Mouse (Mus musculus) heart, postnatal 36 days (tissue): ENCODE measurements at regions not wholly inside any gene's neighbourhood (a gene's known extent, or its start where the extent isn't known, plus 50 kb on each side); places are given as distances from the start of the nearest gene placed in this dataset.

Experiments
- DNase-seq, 2 experiments: peaks; one replicate each; pipeline ENCODE4 v3.0.0; 2021 to 2022
- intact Hi-C: fragments of 180-260 bp; cut with DNase I; formaldehyde crosslinking; loops from one replicate; pipeline ENCODE4 v1.15.1; 2025

DNA sequence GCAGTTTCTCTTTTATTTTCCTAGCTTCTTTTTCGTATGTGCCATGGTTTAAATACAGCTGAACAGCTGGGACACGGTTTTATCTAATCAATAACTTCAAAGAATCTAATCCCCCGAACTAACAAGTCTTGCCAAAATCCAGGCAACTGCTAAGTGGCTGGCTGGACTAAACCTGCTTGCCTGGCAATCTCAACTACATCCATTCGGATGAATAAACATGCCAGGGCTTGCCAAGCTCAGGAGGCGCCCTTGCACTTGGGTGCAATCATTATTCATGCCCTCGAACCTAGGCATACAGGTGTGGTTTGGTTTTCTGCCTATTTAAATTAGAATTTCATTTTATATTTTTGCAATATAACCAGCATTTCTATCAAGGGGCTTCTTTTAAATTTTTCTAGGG is 172.1 kb upstream of the Paip1 start:
- no peak for DNase-seq
- intact Hi-C loops, result no loop called here

DNA sequence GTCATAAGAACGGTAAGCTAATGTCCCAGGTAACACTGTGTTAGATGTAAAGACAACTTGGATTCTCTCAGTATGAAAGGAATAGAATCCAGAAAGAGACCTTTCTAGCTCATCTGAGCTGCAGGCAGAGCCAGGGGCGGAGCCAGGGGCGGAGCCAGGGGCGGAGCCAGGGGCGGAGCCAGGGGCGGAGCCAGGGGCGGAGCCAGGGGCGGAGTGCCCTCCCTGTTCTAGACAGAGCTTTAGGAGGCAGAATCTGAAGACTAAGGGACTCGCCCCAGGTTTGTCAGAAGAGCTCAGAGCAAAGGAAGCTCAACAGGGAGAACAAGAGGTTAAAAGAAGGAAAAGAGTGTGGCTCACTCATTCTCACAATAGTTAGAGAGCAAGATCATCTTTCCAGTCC is 169.9 kb upstream of the Paip1 start:
- intact Hi-C loops, result no loop called here
- no peak for DNase-seq

DNA sequence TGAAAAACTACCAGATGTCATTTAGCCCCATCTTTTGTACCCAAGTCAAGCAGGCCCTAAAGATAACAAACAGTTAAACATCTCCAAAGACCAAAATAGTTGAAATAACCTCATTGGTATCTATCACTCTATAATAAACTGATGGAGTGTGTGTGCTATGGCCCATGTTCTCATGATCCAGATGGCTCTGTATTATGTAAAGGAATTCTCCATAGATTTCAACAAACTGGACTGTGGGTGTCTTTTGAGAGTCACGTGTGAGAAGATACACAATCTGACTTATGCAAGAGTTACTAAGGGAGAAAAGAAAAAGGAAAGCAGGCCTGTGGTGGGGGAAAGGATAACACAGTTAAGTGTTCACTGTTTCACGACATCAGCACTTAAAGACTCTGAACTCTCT is 164.8 kb upstream of the Paip1 start:
- intact Hi-C loops, result no loop called here
- no peak for DNase-seq

DNA sequence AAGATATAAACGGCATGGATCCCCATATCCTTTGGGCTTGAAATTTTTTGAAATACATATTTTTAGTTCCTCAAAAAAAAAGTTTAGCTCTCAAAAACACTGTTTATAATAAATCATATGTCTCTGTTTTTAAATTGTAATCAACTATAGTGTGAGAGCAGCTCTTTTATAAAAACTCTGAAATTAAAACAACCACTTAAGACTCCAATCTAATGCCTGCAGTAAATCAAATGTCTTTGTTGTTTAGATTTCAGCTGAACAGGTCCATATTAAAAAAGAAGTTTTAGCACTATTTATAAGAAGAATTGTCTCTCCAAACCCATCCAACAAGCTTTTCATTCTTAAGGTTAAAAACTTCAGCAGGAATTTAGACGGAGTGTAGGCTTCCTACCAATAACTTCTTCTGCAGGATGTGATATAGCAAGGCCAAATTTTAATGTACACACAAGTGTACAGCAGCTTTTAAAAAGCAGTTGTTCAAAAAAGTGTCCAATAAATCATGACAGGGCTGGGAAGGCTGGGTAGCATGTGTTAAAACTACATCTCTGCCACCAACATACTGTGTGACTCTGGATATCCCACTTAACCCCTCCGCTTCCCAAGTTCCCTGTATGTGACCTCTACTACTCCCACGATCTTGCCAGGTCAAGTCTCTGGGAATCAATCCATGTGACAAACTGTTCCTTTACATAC is 160.6 kb upstream of the Paip1 start:
- intact Hi-C loops, result no loop called here
- DNase-seq, result no peak

DNA sequence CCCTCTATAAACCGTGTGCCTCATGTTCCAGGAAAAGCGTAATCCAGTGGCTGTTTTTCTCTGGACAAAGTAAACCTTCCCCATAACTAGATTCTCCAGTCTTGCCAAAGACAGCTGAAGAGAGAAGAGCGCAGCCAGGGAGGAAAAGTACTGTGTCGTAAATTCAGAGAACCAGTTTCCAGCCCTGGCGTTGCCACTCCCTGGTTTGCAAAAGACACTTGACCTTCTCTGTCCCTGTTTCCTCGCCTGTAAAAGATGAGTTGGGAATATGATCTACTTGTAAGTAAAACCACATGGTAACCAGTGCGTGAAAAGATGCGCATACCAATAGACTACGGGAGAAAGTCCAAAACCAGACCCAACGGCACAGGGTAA is 160.1 kb upstream of the Paip1 start:
- intact Hi-C loops, result no loop called here
- DNase-seq, result no peak

DNA sequence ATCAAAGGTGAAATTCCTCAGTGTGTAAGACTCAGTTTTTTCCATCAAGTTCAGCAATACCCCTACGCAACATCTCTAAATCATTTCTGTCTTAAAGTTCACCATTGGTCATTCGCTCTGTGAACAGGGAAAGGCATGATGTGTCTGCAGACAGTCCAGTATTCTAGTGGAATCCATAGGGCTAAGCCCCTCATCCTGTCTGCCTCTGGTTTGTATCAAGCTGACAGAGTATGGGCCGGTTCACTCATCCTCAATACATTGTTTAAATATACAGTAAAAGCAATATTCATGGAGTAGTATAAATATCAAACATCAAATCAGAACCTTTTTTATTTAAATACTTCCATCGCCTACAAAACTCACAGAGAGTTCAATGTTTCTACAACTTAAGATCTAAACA is 152.9 kb upstream of the Paip1 start:
- intact Hi-C loops, result no loop called here
- DNase-seq, result no peak

DNA sequence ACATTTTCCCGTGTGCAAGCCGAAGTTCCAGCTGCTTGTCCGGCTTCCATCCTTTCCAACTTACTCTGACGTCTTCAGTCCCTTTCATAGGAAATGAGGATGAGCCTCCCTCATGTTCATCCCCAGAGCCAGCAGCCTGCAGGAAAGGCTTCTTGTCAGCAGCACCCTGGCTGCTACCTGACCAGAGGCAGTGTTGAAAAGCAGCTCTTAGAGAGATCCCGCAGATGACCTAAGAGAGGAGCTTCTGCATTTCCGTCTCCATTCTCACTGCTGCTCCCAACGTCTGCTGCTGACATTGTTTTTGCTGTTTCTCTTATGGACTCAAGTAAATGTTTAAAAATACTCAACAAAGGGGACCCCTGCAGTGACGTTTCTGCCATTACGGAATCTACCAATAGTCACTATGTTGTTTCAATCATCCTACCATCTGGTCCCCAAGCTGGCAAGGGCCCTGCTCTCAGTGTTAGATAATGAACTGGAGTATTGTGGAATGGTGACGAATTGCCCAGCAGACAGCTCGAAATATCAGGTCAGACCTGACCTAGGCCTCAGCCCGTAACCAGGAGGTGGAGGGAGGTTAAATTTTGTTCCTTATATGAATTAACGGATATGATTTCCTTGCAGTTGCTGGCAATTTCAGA is 151.0 kb upstream of the Paip1 start:
- intact Hi-C loops, result no loop called here
- no peak for DNase-seq

DNA sequence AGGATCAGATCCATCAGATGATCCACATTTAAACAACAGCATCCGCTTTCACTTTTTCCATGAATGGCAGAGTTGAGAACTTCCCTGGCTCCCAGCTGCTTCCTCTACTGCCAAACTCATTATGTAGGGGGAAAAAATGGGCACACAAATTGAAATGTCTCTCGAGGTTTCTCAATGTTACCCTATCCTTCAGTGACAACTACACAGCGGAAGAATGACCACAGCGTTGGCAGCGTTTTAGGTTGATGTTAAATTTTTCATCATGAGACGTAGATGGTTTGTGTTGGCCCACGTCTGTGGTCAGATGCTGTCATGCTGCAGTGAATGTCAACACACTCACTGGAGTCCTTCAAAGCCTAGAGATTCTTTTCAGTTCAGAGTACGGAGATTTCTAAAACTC is 149.0 kb upstream of the Paip1 start:
- no peak for DNase-seq
- intact Hi-C loops, result no loop called here

DNA sequence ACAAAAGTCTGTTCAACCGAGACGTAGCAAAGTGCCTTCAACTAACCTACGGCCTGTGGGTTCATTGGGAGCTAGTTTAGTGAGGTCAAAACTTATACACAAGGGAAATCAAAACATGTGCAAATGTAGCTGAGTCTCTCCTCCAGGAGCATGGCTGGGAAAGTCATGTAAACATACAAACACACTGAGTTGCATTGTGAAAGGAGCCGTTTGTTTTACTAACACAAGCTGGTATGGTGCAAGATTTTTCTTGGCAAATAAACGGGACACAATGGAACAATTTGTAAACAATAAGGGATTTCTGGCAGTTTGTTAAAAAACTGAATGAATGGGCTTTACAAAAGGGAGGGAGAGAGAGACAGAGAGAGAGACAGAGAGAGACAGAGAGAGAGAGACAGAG is 147.8 kb upstream of the Paip1 start:
- DNase-seq, result no peak
- intact Hi-C loops, result loop anchor here (5.0 kb wide), 1 partner anchor 97 kb away; no protein-coding TSS in a partner anchor

DNA sequence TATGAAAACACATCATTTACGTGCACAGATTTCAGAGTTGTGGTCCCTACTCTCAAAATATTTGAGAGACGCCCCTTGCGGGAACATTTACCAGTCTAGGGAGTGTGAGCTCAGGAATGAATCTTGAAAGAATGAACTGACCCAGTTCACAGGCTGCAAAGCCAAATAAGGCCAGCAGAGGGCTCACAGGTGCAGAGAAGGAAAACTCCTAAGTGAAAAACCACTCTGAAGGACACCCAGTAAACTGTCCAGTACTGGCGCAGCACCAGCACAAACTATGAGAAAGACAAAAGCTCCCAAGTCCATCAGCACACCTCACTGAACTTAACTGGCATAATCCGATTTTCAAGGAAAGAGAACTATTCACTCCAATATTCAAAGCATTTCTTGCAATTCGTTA is 145.0 kb upstream of the Paip1 start:
- peak; percentile 52 to 75 for DNase-seq
- intact Hi-C loops, result loop anchor here (2.0 to 5.0 kb wide), 2 partner anchors 79 to 94 kb away; no protein-coding TSS in a partner anchor

DNA sequence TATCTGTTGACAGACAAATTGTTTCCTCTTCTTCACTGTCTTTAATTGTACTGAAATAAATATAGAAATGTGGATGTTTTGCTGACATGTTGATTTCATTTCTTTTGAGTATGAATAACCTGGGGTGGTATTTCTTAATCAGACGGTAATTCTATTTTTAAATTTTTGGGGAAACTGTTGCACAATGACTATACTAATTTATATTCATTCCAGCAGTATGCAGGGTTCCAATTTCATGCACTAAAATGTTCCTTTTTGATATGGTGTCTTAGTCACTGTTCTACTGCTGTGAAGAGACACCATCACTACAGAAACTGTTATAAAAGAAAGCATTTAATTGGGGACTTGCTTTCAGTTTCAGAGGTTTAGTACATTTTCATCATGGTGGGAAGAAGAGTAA is 119.2 kb upstream of the Paip1 start:
- no peak for DNase-seq
- intact Hi-C loops, result no loop called here

DNA sequence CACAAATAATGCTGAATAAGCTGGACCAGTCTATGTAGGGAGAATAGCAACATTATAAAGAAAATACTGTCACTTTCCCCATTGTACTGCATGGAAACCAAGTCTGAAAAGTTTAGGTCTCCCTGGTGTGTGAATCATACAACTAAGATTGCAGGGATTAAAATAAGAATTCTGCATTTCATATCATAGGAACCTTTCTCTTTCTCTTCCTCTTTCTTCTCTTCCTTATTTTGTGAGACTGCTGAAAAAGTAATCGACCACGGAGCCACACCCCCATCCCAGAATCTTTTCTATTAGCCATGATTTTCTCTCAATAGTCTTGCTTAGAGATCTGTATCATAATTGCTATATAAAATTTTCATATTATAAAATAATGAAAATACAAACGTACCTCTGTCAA is 118.4 kb upstream of the Paip1 start:
- intact Hi-C loops, result no loop called here
- DNase-seq, result no peak

DNA sequence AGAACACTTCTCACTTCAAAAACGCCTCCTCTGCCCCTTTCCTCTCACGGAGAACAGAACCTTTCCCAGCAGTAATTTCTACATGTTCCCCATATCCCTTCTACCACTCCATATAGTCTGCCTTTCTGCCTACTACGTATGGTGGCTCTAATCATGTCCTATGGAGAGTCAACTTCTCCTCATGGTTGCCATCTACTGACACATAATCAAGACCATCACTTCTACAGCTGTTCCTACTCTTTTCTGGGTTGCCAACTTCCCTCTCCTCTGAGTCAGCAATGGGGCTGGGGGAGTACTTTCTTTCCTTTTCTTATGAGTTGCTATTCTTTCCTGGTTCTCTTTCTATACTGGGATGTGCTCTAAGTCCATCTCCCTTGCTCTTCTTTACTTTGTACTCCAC is 114.0 kb upstream of the Paip1 start:
- intact Hi-C loops, result no loop called here
- DNase-seq, result no peak

DNA sequence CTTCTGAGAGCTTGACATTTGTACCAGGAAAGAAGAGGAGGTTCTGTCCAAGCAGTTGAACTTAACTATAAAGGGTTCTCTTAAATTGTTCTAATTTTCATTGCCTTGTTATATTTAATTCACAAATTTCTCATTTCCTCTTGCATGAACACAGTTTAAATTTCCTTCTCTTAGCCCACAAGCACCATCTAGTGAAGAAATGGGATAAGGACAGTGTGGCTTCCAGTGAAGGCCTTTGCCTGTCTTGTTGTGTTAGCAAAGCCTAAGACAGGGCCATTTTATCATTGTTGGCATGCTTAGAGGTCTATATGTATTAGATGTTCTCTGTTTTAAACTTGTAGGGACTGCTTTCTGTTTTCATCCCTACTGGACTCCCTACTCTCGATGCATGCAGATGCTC is 110.0 kb upstream of the Paip1 start:
- no peak for DNase-seq
- intact Hi-C loops, result no loop called here

DNA sequence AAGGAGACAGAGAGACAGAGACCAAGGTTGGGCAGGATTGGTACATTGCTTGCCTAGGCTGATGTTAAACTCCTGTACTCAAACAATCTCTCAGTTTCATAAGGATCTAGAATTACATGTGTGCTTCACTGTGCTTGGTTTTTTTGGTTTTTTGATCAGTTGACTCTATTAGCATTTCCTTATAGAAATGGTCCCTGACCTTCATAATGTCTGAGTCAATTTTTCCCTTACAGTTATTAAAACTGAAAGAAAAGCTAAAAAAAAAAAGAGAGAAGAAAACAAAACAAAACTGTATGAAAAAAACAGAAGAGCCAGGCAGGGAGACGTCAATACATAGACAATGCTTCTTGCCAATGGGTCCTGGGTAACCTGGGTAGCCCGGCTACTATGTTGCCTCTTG is 102.9 kb upstream of the Paip1 start:
- intact Hi-C loops, result no loop called here
- no peak for DNase-seq

DNA sequence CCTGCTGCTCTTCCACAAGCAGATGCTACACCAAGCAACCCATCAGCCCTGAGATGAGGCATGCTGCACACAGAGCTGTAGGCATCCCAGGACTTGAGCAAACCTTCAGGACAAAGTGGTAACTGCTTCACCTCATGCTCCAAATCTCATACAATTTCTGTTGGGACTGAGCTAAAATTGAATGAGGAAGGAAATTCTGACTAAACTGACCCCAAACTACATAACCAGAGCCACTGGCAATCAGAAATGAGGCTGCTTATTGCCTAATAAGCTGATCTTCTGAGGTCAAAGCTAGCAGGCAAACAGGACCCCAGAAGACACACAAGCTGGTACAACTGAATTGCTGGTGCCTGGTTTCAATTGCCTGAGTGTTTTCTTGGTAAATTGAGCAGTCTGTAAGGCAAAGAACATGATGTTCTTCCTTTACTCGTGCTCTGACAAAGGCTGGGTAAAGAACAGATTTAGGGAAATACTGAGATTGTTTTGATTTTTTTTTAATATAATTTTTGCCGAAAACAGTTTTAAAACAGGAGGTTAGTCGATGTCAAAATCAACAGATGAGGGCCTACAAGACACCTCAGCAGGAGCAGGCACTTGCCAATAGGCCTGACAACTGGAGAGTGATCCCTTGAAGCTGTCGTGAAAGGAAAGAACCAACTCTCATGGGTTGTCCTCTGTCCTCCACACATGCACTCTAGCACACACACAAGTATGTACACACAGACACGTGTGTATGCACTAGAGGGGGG is 101.3 kb upstream of the Paip1 start:
- intact Hi-C loops, result no loop called here
- DNase-seq, result no peak

DNA sequence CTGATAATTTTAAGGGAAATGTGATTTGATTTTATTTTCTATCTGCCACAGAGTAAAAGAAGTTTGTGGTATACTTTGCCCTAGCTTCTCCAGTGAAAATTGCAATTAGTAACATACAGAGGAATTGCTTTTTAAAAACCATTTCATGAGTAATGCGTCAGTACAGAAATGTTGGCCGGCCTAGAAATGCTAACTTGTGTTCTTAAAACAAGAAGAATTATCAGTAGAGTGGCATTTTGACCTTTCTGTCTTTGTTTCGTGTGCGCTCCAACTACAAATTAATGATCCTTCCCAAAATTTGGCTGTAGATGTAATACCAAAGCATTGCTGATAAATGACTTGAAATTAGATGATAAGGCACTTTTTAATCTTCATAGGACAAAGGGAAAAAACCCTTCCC is 99.7 kb upstream of the Paip1 start:
- intact Hi-C loops, result no loop called here
- no peak for DNase-seq

DNA sequence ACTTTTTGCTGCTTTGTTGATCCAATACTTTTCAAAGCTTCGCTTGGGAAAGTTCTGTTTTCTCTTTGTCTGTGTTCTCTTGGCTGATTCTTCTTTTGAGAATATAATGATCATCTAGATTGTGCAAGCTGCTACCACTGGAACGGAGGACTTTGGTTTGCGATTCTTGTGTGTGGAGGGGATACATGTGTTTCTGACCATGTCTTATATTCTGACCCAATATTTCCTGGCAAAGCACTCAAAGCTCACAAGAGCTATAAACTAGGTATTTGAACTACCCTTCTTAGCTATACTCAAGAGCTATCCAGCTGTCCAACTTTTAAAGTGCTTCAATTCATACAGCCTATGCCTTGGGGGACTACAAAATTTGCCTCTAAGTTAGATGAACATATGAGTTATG is 96.6 kb upstream of the Paip1 start:
- intact Hi-C loops, result no loop called here
- DNase-seq, result no peak

DNA sequence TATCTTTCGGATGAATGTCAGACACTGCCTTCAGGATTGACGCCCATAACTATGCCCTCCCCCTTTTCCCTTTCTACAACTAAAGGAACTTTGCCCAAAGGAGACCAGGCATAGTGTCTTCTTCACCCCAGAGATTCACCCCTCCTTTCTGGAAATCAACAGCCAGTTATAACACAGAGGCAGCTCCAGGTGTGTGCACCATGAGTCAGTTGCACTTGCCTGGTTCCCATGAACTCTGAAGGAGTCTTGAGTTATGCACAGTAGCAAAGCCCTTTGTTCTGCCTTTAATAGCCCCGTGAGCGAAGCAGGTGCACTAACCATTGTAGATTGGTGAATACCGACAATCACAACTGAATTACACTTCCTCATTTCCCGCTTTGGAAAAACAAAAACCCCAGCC is 94.5 kb upstream of the Paip1 start:
- intact Hi-C loops, result no loop called here
- no peak for DNase-seq

DNA sequence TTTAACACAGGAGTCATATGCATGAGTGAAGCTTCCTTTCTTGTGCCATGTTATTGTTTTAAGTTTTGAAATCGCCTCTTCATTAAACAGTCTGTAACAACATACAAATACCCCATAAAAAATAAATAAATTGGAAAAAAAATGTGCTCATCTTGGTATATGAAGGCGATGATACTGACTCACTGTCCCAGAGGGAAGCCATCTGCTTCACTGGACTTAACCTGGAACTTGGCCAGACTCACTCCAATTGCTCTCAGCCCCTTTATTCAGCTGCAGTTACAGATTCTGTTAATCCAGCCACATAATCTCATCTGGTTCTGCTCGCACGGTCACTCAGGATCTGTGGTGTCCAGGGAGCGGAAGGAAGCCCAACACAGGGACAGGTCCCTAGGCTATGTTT is 90.5 kb upstream of the Paip1 start:
- DNase-seq, result no peak
- intact Hi-C loops, result no loop called here

DNA sequence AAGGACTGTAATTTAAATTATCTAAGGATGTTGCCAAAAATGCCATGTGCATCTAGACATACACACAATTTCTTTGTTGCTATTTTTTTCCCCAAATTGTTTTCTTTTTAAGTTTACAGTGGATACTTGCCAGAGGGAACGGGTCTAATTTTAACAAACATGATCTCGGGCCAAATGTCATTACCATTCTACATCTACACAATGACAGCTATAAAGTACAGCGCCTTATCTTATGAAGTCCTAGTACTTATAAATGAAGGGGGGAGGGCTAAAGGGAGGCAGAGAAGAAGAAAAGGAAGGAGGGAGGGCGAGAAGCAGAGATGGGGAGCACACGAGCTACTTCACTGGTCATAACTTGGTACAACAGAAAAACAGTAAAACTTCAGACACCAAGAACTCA is 89.4 kb upstream of the Paip1 start:
- intact Hi-C loops, result no loop called here
- DNase-seq, result no peak

DNA sequence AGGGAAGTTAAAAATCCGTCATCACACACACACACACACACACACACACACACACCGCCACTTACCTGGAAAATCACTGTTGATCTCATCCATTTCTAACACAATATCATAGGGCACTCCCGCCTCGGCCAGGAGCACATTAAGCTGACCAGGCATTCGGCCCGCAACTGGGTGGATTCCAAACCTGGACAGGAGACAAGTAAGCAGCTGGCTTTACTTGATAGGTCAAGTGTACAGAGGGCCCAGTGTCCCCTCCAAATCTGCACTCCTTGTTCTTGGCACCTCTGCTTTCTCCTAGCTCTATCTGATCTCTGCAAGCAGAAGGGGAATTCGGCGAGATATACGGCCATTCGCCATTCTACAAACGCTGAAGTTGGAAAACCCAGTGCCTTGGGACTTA is 88.6 kb upstream of the Paip1 start:
- DNase-seq, result peak; percentile 76
- intact Hi-C loops, result no loop called here
